Mouse (Mus musculus) NIH3T3 (cell line): ENCODE measurements around the gene Tsks.

Experiments
- DNase-seq: peaks from one replicate; pipeline ENCODE4 v3.0.0-alpha.2; 2012; ENCODE audit warnings: low read depth

The Tsks gene

DNA sequence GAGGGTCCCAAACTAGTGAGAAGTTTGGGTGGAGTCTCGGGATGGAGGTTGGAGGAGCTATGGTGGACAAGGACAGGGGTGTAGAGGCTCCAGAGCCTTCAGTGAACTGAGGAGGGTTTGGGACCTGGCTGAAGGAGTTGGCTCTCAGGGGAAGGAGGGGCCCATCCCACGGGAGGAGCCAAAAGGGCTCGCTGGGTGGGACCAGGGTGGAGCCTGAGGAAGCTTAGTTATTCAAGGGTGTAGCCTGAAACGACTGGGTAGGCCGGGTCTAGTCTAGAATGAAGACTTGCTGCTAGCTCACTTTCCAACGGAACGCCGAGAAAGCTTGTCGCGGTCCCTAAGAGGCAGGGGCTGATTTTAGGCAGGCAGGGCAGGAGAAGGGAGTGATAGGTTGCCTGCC, 9.0 kb downstream of the Tsks start:
- DNase-seq: peak; percentile 87

DNA sequence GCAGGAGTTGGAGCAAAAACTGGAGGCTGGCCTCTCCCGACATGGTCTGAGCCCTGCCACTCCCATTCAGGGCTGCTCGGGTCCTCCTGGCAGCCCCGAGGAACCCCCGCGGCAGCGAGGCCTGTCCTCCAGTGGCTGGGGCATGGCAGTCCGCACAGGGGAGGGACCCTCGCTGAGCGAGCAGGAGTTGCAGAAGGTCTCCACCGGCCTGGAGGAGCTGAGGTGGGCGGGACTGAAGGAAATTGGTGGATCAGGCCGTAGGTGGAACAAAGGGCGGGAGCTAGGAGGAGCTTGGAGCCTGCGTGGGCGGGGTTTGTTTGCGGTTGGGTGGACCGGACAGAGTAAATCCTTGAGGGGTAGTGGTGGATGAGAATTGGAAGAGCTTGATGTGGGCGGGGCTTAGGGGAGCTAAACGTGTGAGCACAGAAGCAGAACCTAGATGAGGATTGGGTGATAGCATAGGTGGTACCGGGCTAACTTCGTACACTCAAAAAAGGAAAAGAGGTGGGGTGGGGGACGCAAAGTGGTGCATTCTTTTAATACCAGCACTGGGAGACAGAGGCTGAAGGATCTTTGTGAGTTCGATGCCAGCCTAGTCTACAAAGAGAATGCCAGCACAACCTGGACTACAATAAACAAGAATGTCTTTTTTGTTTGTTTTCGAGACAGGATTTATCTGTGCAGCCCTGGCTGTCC, 9.8 kb downstream of the Tsks start:
- DNase-seq: peak; percentile 99

- no peak for DNase-seq
Observed at GRCm38 (mm10) chr7:44953561-44953960, 10.6 kb downstream of the Tsks start.

DNA sequence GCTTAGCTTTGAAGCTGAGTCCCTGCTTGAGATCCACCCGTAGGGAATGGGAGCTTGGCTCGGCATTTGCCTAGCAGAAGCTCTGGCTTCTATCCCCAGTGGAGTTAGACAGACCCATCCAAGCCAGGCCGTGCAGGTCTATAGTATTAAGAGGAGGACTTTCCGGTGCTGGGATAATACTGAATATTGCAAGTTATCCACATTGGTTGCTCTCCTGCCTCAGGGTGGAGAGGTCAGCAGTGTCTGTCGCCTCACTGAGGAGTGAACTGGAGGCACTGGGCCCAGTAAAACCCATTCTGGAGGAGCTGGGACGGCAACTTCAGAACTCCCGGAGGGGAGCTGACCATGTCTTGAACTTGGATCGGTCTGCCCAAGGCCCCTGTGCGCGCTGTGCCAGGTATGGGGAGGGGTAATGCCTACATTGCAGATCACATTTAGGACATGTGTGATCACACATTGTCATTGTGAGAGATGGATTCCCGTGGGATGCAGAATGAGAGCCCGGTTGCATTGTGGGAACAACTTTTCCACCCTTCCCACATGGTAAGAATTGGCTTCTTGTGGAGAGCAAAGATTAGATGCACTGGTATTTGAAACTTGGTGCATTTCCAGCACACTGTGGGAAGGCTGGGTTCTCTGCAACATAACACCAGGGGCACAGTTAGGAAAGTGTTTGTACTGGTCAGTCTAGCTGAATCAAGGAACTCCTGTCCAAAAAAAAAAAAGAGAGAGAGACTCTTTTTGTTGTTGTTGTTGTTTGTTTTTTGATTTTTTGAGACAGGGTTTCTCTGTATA, 11.3 kb downstream of the Tsks start:
- DNase-seq: peak; percentile 86

DNA sequence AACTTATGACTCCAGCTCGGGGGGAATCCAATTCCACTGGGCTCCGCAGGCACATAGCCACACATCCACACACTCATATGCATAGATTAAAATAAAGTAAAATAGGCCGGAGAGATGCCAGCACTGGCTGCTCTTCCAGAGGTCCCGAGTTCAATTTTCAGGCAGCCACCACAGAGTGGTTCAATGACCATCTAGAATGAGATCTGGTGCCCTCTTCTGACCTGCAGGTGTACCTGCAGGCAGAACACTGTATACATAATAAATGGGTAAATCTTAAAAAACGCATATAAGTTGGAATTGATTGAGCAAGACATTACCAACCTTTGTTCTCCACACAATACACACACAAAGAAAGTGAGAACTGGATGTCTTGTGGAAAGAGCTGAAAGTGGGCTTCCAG, 12.6 kb downstream of the Tsks start:
- peak; percentile 66 for DNase-seq

DNA sequence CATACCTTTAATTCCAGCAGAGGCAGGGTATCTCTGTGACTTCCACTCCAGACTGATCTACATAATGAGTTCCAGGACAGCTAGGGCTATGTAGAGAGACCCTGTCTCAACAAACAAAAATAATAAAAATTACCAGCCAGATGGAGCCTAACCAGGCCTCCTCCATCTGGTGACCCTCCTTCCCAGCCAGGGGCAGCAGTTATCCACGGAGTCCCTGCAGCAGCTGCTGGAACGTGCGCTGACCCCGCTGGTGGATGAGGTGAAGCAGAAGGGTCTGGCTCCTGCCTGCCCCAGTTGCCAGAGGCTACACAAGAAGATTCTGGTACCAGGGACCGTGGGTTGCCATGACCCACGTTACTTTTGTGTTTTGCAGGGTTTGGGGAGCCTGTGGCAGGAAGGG, 13.3 kb downstream of the Tsks start:
- DNase-seq: no peak

- no peak for DNase-seq
Observed at GRCm38 (mm10) chr7:44957183-44957835, 14.3 kb downstream of the Tsks start.

- peak; percentile 85 for DNase-seq
Observed at GRCm38 (mm10) chr7:44958208-44958607, 15.2 kb downstream of the Tsks start.

DNA sequence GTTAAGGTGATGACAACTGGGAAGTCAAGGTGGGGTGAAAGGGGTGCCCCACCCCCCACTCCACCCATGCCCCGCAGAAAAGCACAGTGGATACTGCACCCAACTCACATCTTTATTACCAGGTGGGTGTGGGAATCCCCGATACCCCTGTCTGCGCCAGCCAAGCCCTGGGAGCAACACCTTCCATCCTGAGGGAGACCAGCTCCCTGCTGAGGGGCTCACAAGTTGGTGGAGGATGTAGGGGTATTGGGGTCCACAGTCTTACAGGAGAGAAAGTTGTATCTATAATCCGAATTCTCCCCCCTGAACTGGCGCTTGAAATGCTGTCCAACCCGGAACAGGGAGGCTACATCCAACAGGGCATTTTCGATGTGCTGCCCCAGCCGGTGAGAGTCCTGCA, 16.3 kb downstream of the Tsks start:
- DNase-seq: no peak

DNA sequence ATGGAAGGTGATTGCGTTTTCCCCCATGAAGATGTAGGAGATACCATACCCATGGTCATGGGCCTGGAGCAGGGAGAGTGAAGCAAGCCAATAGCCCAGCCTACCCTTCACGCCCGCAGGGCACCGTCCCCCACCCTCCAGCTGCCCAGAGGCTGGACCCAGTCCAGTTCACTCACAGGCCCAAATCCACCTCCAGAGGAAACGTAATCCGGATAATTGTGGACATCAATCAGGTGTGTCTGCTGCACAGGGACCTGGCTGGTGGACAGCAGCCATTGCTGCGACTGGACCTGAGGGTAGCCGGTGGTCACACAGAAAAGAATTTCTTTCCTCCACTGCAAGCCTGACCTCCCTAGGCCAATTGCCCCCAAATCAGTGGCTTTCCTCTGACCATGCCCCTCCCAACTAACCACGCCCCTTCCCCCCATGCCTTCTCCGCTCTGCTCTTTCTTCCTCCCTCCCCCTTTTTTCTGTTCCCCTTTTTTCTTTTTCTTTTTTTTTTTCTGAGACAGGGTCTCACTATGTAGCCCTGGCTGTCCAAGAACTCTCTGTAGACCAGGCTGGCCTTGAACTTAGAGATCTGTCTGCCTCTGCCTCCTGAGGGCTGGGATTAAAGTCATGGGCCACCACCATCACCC, 17.0 kb downstream of the Tsks start:
- no peak for DNase-seq

- no peak for DNase-seq
Observed at GRCm38 (mm10) chr7:44960512-44960910, 17.5 kb downstream of the Tsks start.

DNA sequence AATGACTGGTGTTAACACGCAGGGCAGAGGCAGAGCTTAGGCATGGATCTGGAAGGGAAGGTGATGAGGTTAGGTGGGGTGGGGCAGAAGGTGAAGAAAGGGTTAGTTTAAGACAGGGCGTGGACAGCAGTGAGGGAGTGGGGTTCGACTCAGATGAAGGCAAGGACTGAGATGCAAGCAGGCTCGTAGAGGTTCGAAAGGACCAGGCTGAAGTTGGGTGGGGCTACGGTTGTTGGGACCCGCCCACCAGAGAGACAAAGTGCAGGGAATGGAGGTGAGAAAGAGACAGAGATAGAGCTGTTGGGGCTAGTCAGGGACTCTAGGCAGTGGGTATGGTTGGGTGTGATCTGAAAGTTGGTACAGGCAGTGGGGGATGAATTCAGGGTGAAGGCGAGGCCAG, 19.3 kb downstream of the Tsks start:
- DNase-seq: no peak

DNA sequence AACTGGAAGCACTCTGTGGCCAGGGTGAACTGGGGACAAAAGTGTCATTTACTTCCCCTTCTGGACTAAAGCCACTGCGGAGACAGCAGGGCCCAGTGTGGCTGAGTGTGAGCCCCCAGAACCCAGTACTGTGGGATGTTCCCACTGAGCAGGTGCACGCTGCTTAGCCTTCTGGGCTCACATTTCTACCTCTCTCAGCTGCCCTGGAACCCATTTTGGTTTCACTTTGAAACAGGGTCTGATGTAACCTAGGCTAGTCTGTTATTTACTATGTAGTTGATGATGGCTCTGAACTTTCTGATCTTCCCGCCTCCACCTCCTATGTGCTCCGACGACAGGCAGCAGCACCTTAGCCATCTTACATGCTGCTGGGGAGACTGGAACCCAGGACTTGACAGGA, 19.8 kb downstream of the Tsks start:
- DNase-seq: no peak

GRCm38 (mm10) chr7:44964990-44965389, 22.0 kb downstream of the Tsks start:
- no peak for DNase-seq

- no peak for DNase-seq
Observed at GRCm38 (mm10) chr7:44965975-44966374, 23.0 kb downstream of the Tsks start.

DNA sequence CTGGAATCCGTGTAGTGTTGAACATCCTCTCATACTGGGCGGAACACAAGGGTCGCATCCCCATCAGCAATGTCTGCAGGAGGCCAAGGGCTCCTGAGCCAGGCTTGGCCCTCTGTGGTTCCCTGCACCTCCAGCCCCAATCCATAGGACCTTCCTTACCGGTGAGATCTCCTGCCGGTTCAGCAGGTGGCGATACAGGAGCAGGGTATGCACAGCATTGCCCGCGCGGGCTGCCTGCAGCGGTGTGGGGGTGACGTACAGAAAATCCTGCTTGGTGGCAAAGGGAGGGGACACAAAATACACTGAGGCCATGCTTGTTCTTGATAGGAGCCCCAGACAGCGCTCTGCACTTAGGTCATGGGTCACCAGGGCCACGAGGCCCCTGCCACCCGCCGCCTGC, 23.6 kb downstream of the Tsks start:
- DNase-seq: no peak

DNA sequence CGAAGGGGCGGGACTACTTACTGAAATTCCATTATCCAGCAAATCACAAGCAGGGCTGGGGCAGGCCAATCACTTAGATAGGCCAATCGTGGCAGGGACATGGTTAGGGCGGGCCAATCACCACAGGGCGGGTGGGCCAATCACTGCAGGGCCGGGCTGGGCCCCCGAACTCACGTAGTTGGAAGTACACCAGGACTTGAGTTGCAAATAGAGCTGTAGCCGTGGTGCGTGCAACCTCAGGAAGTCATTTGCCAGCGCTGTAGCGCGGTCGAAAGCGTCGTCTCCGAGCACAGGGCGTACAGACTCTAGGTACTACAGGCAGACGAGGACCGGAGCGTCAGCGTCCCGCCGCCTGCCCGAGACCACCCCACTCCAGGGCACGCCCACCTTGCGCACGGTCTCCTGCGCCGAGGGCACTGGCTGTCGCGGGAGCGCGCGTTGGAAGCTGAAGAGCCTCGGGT, 27.3 kb downstream of the Tsks start:
- peak; percentile 32 for DNase-seq

GRCm38 (mm10) chr7:44971142-44971541, 28.1 kb downstream of the Tsks start:
- DNase-seq: no peak

GRCm38 (mm10) chr7:44973415-44974130, 30.6 kb downstream of the Tsks start:
- DNase-seq: no peak

GRCm38 (mm10) chr7:44974383-44975116, 31.5 kb downstream of the Tsks start, which contains the start of gene Cpt1c:
Gene Cpt1c, minus strand, starts transcription at chr7:44974851.
- peak; percentile 86 for DNase-seq

DNA sequence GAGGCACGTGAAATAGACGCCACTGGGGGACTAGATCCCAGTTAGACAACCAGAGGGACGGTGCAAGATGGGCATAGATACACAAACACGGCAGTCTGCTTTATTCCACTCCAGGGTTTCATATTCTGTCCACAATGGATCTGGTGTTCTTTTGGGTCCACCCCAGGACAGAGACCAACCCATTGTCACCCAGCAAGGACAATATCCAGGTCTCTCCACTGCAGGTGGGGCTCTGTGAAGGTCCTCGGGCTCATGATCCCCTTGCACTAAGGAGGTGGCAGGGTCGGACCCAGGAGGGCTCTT, 32.1 kb downstream of the Tsks start:
- no peak for DNase-seq
